Mouse (Mus musculus) kidney, adult 2 months (tissue): Measurements from ENCODE around the gene Ovol2.

Source experiments
- CTCF ChIP-seq: fragments of 200-500 bp; conservative IDR thresholded peaks from 2 replicates; pipeline ENCODE4 v1.5.1; 2011; ENCODE audit warnings: low read depth, mild to moderate bottlenecking, control low read depth, low read length, moderate library complexity, mixed read lengths; ENCODE audit not compliant: insufficient read depth, insufficient read length
- POLR2A ChIP-seq: fragments of 200-500 bp; IDR thresholded peaks from one replicate; pipeline ENCODE4 v1.6.1; 2011; ENCODE audit warnings: low read depth, low read length, control low read depth

- TF ChIP-seq CTCF (no peak), POLR2A (no peak)
These were observed 36.7 kb downstream of the Ovol2 start for GRCm38 (mm10) chr2:144295145-144295735.
